Mouse (Mus musculus): ENCODE data around the gene Bcl2. TPM values are rescaled to one million over a fixed set of nuclear protein-coding genes. Genes with fewer than 3 reads are reported as not detected.
A peak's percentile ranks its signal among the peaks of the same experiment; 100 is the strongest.

Bcl2 gene
- polyA plus RNA-seq, 1 experiment from 2014 or later, result 11.0 TPM

GRCm38 (mm10) chr1:106628718-106629469 lies 85.2 kb downstream of the Bcl2 start:
- H3K9ac ChIP-seq, result no peak overlapping the region
- H3K27me3 ChIP-seq, result no peaks in the 10 kb centered on the region
- H3K4me1 ChIP-seq, result peaks cover 22% of the 10 kb centered on the region
- peak; percentile 67; the same call in 1 of the 2 replicates for ATAC-seq (ENCODE audit: low FRiP score)
- H3K4me2 ChIP-seq, result no peak overlapping the region
- H3K4me3 ChIP-seq (replicated peaks), result no peak overlapping the region
- H3K27ac ChIP-seq, result 0 out of 2 replicates have a peak overlapping the region, but pooled peaks have one; percentile 42
- H3K36me3 ChIP-seq (replicated peaks), result no peaks in the 10 kb centered on the region
- 62% methylated on average over 2 of the region's 3 CpGs for WGBS
- no peaks in the 10 kb centered on the region for H3K9me3 ChIP-seq

- H3K4me2 ChIP-seq, result no peak overlapping the region
- ATAC-seq (ENCODE audit: low FRiP score), result no peak
- H3K4me1 ChIP-seq, result peaks cover 22% of the 10 kb centered on the region
- no peaks in the 10 kb centered on the region for H3K9me3 ChIP-seq
- no peak overlapping the region for H3K27ac ChIP-seq
- H3K9ac ChIP-seq, result no peak overlapping the region
- no peaks in the 10 kb centered on the region for H3K36me3 ChIP-seq (replicated peaks)
- H3K27me3 ChIP-seq, result no peaks in the 10 kb centered on the region
- H3K4me3 ChIP-seq (replicated peaks), result no peak overlapping the region
Observed at GRCm38 (mm10) chr1:106628279-106628678, 85.8 kb downstream of the Bcl2 start.

- Histone ChIP-seq H3K27ac (no peak overlapping the region), H3K27me3 (no peaks in the 10 kb centered on the region), H3K4me1 (peaks cover 22% of the 10 kb centered on the region), H3K36me3 (replicated peaks) (no peaks in the 10 kb centered on the region), H3K9ac (no peak overlapping the region), H3K4me3 (replicated peaks) (no peak overlapping the region), H3K9me3 (no peaks in the 10 kb centered on the region), H3K4me2 (no peak overlapping the region)
- no peak for ATAC-seq (ENCODE audit: low FRiP score)
- 76% methylated on average over 5 of the region's 5 CpGs for WGBS
Observed at GRCm38 (mm10) chr1:106627241-106627640, 86.8 kb downstream of the Bcl2 start.

- Histone ChIP-seq H3K36me3 (replicated peaks) (no peaks in the 10 kb centered on the region), H3K27me3 (no peaks in the 10 kb centered on the region), H3K4me1 (no peaks in the 10 kb centered on the region), H3K27ac (no peak overlapping the region), H3K4me2 (no peak overlapping the region), H3K4me3 (replicated peaks) (no peak overlapping the region), H3K9me3 (no peaks in the 10 kb centered on the region), H3K9ac (no peak overlapping the region)
- WGBS, result 83% methylated on average over 3 of the region's 3 CpGs
- ATAC-seq (ENCODE audit: low FRiP score), result no peak
Observed at GRCm38 (mm10) chr1:106620174-106620931, 93.7 kb downstream of the Bcl2 start.

- WGBS, result 89% methylated on average over 3 of the region's 3 CpGs
Observed at GRCm38 (mm10) chr1:106618814-106619213, 95.3 kb downstream of the Bcl2 start.

GRCm38 (mm10) chr1:106616955-106617354 lies 97.1 kb downstream of the Bcl2 start:
- H3K36me3 ChIP-seq (replicated peaks), result no peaks in the 10 kb centered on the region
- H3K9ac ChIP-seq, result no peak overlapping the region
- WGBS, result 91% methylated on average over 5 of the region's 5 CpGs
- ATAC-seq (ENCODE audit: low FRiP score), result no peak
- no peak overlapping the region for H3K4me2 ChIP-seq
- no peaks in the 10 kb centered on the region for H3K4me1 ChIP-seq
- H3K27ac ChIP-seq, result no peak overlapping the region
- H3K27me3 ChIP-seq, result no peaks in the 10 kb centered on the region
- no peaks in the 10 kb centered on the region for H3K9me3 ChIP-seq
- H3K4me3 ChIP-seq (replicated peaks), result no peak overlapping the region

More at GRCm38 (mm10) chr1:106618814-106619213, 95.3 kb downstream of the Bcl2 start:
- Histone ChIP-seq H3K4me2 (no peak overlapping the region), H3K36me3 (replicated peaks) (no peaks in the 10 kb centered on the region), H3K27ac (no peak overlapping the region), H3K4me1 (no peaks in the 10 kb centered on the region), H3K9me3 (no peaks in the 10 kb centered on the region), H3K9ac (no peak overlapping the region), H3K4me3 (replicated peaks) (no peak overlapping the region), H3K27me3 (no peaks in the 10 kb centered on the region)
- no peak for ATAC-seq (ENCODE audit: low FRiP score)

- Histone ChIP-seq H3K27me3 (no peaks in the 10 kb centered on the region), H3K27ac (no peak overlapping the region), H3K4me3 (replicated peaks) (no peak overlapping the region), H3K9me3 (no peaks in the 10 kb centered on the region), H3K36me3 (replicated peaks) (no peaks in the 10 kb centered on the region), H3K4me1 (no peaks in the 10 kb centered on the region), H3K9ac (no peak overlapping the region), H3K4me2 (no peak overlapping the region)
- 81% methylated on average over 5 of the region's 5 CpGs for WGBS
- ATAC-seq (ENCODE audit: low FRiP score), result no peak
Observed at GRCm38 (mm10) chr1:106613371-106613770, 100.7 kb downstream of the Bcl2 start.

GRCm38 (mm10) chr1:106612166-106613031 lies 101.7 kb downstream of the Bcl2 start:
- Histone ChIP-seq H3K4me3 (replicated peaks) (no peak overlapping the region), H3K27ac (no peak overlapping the region), H3K27me3 (no peaks in the 10 kb centered on the region), H3K9ac (no peak overlapping the region), H3K36me3 (replicated peaks) (no peaks in the 10 kb centered on the region), H3K9me3 (no peaks in the 10 kb centered on the region), H3K4me1 (no peaks in the 10 kb centered on the region), H3K4me2 (no peak overlapping the region)
- 80% methylated on average over 8 of the region's 8 CpGs for WGBS
- ATAC-seq (ENCODE audit: low FRiP score), result no peak

- Histone ChIP-seq H3K4me3 (replicated peaks) (no peak overlapping the region), H3K9ac (no peak overlapping the region), H3K4me1 (no peaks in the 10 kb centered on the region), H3K27ac (no peak overlapping the region), H3K36me3 (replicated peaks) (no peaks in the 10 kb centered on the region), H3K9me3 (no peaks in the 10 kb centered on the region), H3K4me2 (no peak overlapping the region), H3K27me3 (no peaks in the 10 kb centered on the region)
- WGBS, result 70% methylated on average over 6 of the region's 6 CpGs
- ATAC-seq (ENCODE audit: low FRiP score), result no peak
Observed at GRCm38 (mm10) chr1:106611246-106611645, 102.8 kb downstream of the Bcl2 start.

GRCm38 (mm10) chr1:106608098-106608778 lies 105.8 kb downstream of the Bcl2 start:
- Histone ChIP-seq H3K27ac (no peak overlapping the region), H3K4me1 (peaks cover 6% of the 10 kb centered on the region), H3K36me3 (replicated peaks) (no peaks in the 10 kb centered on the region), H3K4me2 (no peak overlapping the region), H3K4me3 (replicated peaks) (no peak overlapping the region), H3K27me3 (no peaks in the 10 kb centered on the region), H3K9me3 (no peaks in the 10 kb centered on the region), H3K9ac (no peak overlapping the region)
- no peak for ATAC-seq (ENCODE audit: low FRiP score)
- WGBS, result 82% methylated on average over 4 of the region's 4 CpGs

- no peak overlapping the region for H3K9ac ChIP-seq
- H3K4me2 ChIP-seq, result no peak overlapping the region
- H3K9me3 ChIP-seq, result no peaks in the 10 kb centered on the region
- no peak overlapping the region for H3K27ac ChIP-seq
- 91% methylated on average over 5 of the region's 5 CpGs for WGBS
- H3K27me3 ChIP-seq, result no peaks in the 10 kb centered on the region
- H3K4me3 ChIP-seq (replicated peaks), result no peak overlapping the region
- ATAC-seq (ENCODE audit: low FRiP score), result no peak
- no peaks in the 10 kb centered on the region for H3K36me3 ChIP-seq (replicated peaks)
- H3K4me1 ChIP-seq, result peaks cover 13% of the 10 kb centered on the region
Observed at GRCm38 (mm10) chr1:106606951-106607350, 107.1 kb downstream of the Bcl2 start.

- peaks cover 13% of the 10 kb centered on the region for H3K4me1 ChIP-seq
- H3K27me3 ChIP-seq, result no peaks in the 10 kb centered on the region
- no peak overlapping the region for H3K4me3 ChIP-seq (replicated peaks)
- H3K9ac ChIP-seq, result no peak overlapping the region
- ATAC-seq (ENCODE audit: low FRiP score), result 0 out of 2 replicates have a peak, but pooled peaks have one; percentile 41
- no peaks in the 10 kb centered on the region for H3K36me3 ChIP-seq (replicated peaks)
- H3K4me2 ChIP-seq, result no peak overlapping the region
- 70% methylated on average over 4 of the region's 4 CpGs for WGBS
- H3K27ac ChIP-seq, result no peak overlapping the region
- H3K9me3 ChIP-seq, result no peaks in the 10 kb centered on the region
Observed at GRCm38 (mm10) chr1:106603406-106603805, 110.7 kb downstream of the Bcl2 start.
